Mouse (Mus musculus): ENCODE measurements at regions not wholly inside any gene's neighbourhood (a gene's known extent, or its start where the extent isn't known, plus 50 kb on each side); places are given as distances from the start of the nearest gene placed in this dataset.

GRCm38 (mm10) chr15:56244004-56244735 is 1233.3 kb downstream of the Slc22a22 start:
- H3K4me3 ChIP-seq (replicated peaks; ENCODE audit: insufficient read depth, low read depth, low read length) = no peak overlapping the region
- no peaks in the 10 kb centered on the region for H3K4me1 ChIP-seq (ENCODE audit: control insufficient read depth, insufficient read depth, low read length)
- TF ChIP-seq POLR2A (IDR thresholded peaks at IDR 0.05; ENCODE audit: borderline replicate concordance, insufficient read depth, low read length) (no peak), CTCF (IDR thresholded peaks at IDR 0.05; ENCODE audit: borderline replicate concordance, insufficient read depth, low read depth, low read length) (no peak)
- no peaks in the 10 kb centered on the region for H3K27me3 ChIP-seq (ENCODE audit: control insufficient read depth, insufficient read depth, low read length)
- H3K27ac ChIP-seq (ENCODE audit: insufficient read depth, low read length) = no peak overlapping the region
- no peak for DNase-seq
- WGBS = 82% methylated on average over 9 of the region's 9 CpGs

- WGBS = 87% methylated on average over 5 of the region's 5 CpGs
- Histone ChIP-seq H3K4me1 (ENCODE audit: control insufficient read depth, insufficient read depth, low read length) (no peaks in the 10 kb centered on the region), H3K27me3 (ENCODE audit: control insufficient read depth, insufficient read depth, low read length) (no peaks in the 10 kb centered on the region), H3K4me3 (replicated peaks; ENCODE audit: insufficient read depth, low read depth, low read length) (no peak overlapping the region), H3K27ac (ENCODE audit: insufficient read depth, low read length) (no peak overlapping the region)
- TF ChIP-seq CTCF (IDR thresholded peaks at IDR 0.05; ENCODE audit: borderline replicate concordance, insufficient read depth, low read depth, low read length) (no peak), POLR2A (IDR thresholded peaks at IDR 0.05; ENCODE audit: borderline replicate concordance, insufficient read depth, low read length) (no peak)
- no peak for DNase-seq
Observed at GRCm38 (mm10) chr15:56202552-56202951, 1274.9 kb downstream of the Slc22a22 start.

- WGBS = 72% methylated on average over 2 of the region's 2 CpGs
- DNase-seq = no peak
- Histone ChIP-seq H3K27ac (ENCODE audit: insufficient read depth, low read length) (no peak overlapping the region), H3K27me3 (ENCODE audit: control insufficient read depth, insufficient read depth, low read length) (no peaks in the 10 kb centered on the region), H3K4me3 (replicated peaks; ENCODE audit: insufficient read depth, low read depth, low read length) (no peak overlapping the region), H3K4me1 (ENCODE audit: control insufficient read depth, insufficient read depth, low read length) (no peaks in the 10 kb centered on the region)
- TF ChIP-seq CTCF (IDR thresholded peaks at IDR 0.05; ENCODE audit: borderline replicate concordance, insufficient read depth, low read depth, low read length) = no peak
- TF ChIP-seq POLR2A (IDR thresholded peaks at IDR 0.05; ENCODE audit: borderline replicate concordance, insufficient read depth, low read length) = no peak
Observed at GRCm38 (mm10) chr15:56199336-56199735, 1278.1 kb downstream of the Slc22a22 start.

GRCm38 (mm10) chr15:56197425-56198201 is 1279.8 kb downstream of the Slc22a22 start:
- no peak overlapping the region for H3K4me3 ChIP-seq (replicated peaks; ENCODE audit: insufficient read depth, low read depth, low read length)
- WGBS = 10% methylated on average over 1 of the region's 1 CpGs
- no peak for DNase-seq
- no peak overlapping the region for H3K27ac ChIP-seq (ENCODE audit: insufficient read depth, low read length)
- no peaks in the 10 kb centered on the region for H3K27me3 ChIP-seq (ENCODE audit: control insufficient read depth, insufficient read depth, low read length)
- TF ChIP-seq POLR2A (IDR thresholded peaks at IDR 0.05; ENCODE audit: borderline replicate concordance, insufficient read depth, low read length) (no peak), CTCF (IDR thresholded peaks at IDR 0.05; ENCODE audit: borderline replicate concordance, insufficient read depth, low read depth, low read length) (no peak)
- no peaks in the 10 kb centered on the region for H3K4me1 ChIP-seq (ENCODE audit: control insufficient read depth, insufficient read depth, low read length)

- WGBS = 81% methylated on average over 6 of the region's 6 CpGs
- TF ChIP-seq POLR2A (IDR thresholded peaks at IDR 0.05; ENCODE audit: borderline replicate concordance, insufficient read depth, low read length) (no peak), CTCF (IDR thresholded peaks at IDR 0.05; ENCODE audit: borderline replicate concordance, insufficient read depth, low read depth, low read length) (no peak)
- no peak for DNase-seq
- Histone ChIP-seq H3K4me1 (ENCODE audit: control insufficient read depth, insufficient read depth, low read length) (no peaks in the 10 kb centered on the region), H3K27me3 (ENCODE audit: control insufficient read depth, insufficient read depth, low read length) (no peaks in the 10 kb centered on the region), H3K4me3 (replicated peaks; ENCODE audit: insufficient read depth, low read depth, low read length) (no peak overlapping the region), H3K27ac (ENCODE audit: insufficient read depth, low read length) (no peak overlapping the region)
Observed at GRCm38 (mm10) chr15:56166236-56166635, 1311.2 kb downstream of the Slc22a22 start.

- no peak overlapping the region for H3K4me3 ChIP-seq (replicated peaks; ENCODE audit: insufficient read depth, low read depth, low read length)
- no peak overlapping the region for H3K27ac ChIP-seq (ENCODE audit: insufficient read depth, low read length)
- no peaks in the 10 kb centered on the region for H3K27me3 ChIP-seq (ENCODE audit: control insufficient read depth, insufficient read depth, low read length)
- no peak for TF ChIP-seq POLR2A (IDR thresholded peaks at IDR 0.05; ENCODE audit: borderline replicate concordance, insufficient read depth, low read length)
- no peak for TF ChIP-seq CTCF (IDR thresholded peaks at IDR 0.05; ENCODE audit: borderline replicate concordance, insufficient read depth, low read depth, low read length)
- DNase-seq = no peak
- H3K4me1 ChIP-seq (ENCODE audit: control insufficient read depth, insufficient read depth, low read length) = no peaks in the 10 kb centered on the region
- WGBS = 73% methylated on average over 2 of the region's 2 CpGs
Observed at GRCm38 (mm10) chr15:56158726-56159125, 1318.7 kb downstream of the Slc22a22 start.

GRCm38 (mm10) chr15:56139451-56139850 is 1338.0 kb downstream of the Slc22a22 start:
- H3K27me3 ChIP-seq (ENCODE audit: control insufficient read depth, insufficient read depth, low read length) = no peaks in the 10 kb centered on the region
- 56% methylated on average over 3 of the region's 3 CpGs for WGBS
- H3K27ac ChIP-seq (ENCODE audit: insufficient read depth, low read length) = no peak overlapping the region
- no peak overlapping the region for H3K4me3 ChIP-seq (replicated peaks; ENCODE audit: insufficient read depth, low read depth, low read length)
- H3K4me1 ChIP-seq (ENCODE audit: control insufficient read depth, insufficient read depth, low read length) = no peaks in the 10 kb centered on the region
- TF ChIP-seq CTCF (IDR thresholded peaks at IDR 0.05; ENCODE audit: borderline replicate concordance, insufficient read depth, low read depth, low read length) (no peak), POLR2A (IDR thresholded peaks at IDR 0.05; ENCODE audit: borderline replicate concordance, insufficient read depth, low read length) (no peak)
- no peak for DNase-seq
